Mouse (Mus musculus): ENCODE data around the gene Astn2. TPM values are rescaled to one million over a fixed set of nuclear protein-coding genes. Genes with fewer than 3 reads are reported as not detected.

Gene Astn2
- total RNA-seq (2014; rRNA removed) (47.2 and 51.4 TPM in 2 replicates), polyA plus RNA-seq (2015; fragmentation: Nextera tagmentation; extraction: Ambion mirVana) (3.0 and 3.2 TPM in 2 replicates)

GRCm38 (mm10) chr4:66404201-66404711 lies at the start of gene Astn2:
Gene Astn2 (minus strand): TSS chr4:66404611.
- DNase-seq (ENCODE audit: low spot score), result peak; percentile 65
- under 1% methylated on average over 34 of the region's 56 CpGs for WGBS
- Histone ChIP-seq H3K27ac (peak within 1 kb of the TSS; percentile 79), H3K36me3 (ENCODE audit: insufficient read depth, low read length) (no peaks in the 10 kb centered on the region), H3K4me1 (ENCODE audit: insufficient read depth, low read length) (0 out of 2 replicates have a peak, but pooled peaks cover 3% of the 10 kb centered on the region), H3K4me2 (ENCODE audit: low read depth, low read length) (peak within 1 kb of the TSS; percentile 84), H3K9ac (replicated peaks; ENCODE audit: low read length) (peak within 1 kb of the TSS; percentile 73), H3K27me3 (ENCODE audit: insufficient read depth, low read length) (no peaks in the 10 kb centered on the region), H3K9me3 (ENCODE audit: low read length) (no peaks in the 10 kb centered on the region), H3K4me3 (ENCODE audit: low read length) (peak within 1 kb of the TSS; percentile 89)
- ATAC-seq, result peak; percentile 65
- no peak for TF ChIP-seq CTCF (IDR thresholded peaks at IDR 0.05; ENCODE audit: low read depth)

- Histone ChIP-seq H3K4me1 (ENCODE audit: insufficient read depth, low read length) (no peaks in the 10 kb centered on the region), H3K27me3 (ENCODE audit: insufficient read depth, low read length) (no peaks in the 10 kb centered on the region), H3K4me2 (ENCODE audit: low read depth, low read length) (no peak overlapping the region), H3K9me3 (ENCODE audit: low read length) (no peaks in the 10 kb centered on the region), H3K27ac (no peak overlapping the region), H3K9ac (replicated peaks; ENCODE audit: low read length) (no peak overlapping the region), H3K4me3 (ENCODE audit: low read length) (no peak overlapping the region), H3K36me3 (ENCODE audit: insufficient read depth, low read length) (no peaks in the 10 kb centered on the region)
- ATAC-seq (no peak), DNase-seq (ENCODE audit: low spot score) (peak; percentile 58)
- TF ChIP-seq CTCF (IDR thresholded peaks at IDR 0.05; ENCODE audit: low read depth), result peak; percentile 48
- 34% methylated on average over 3 of the region's 3 CpGs for WGBS
Observed at GRCm38 (mm10) chr4:66450115-66450514, 45.7 kb upstream of the Astn2 start.

GRCm38 (mm10) chr4:66431256-66431655 lies 26.8 kb upstream of the Astn2 start:
- TF ChIP-seq CTCF (IDR thresholded peaks at IDR 0.05; ENCODE audit: low read depth), result no peak
- Histone ChIP-seq H3K9me3 (ENCODE audit: low read length) (no peaks in the 10 kb centered on the region), H3K4me1 (ENCODE audit: insufficient read depth, low read length) (no peaks in the 10 kb centered on the region), H3K4me3 (ENCODE audit: low read length) (no peak overlapping the region), H3K36me3 (ENCODE audit: insufficient read depth, low read length) (no peaks in the 10 kb centered on the region), H3K9ac (replicated peaks; ENCODE audit: low read length) (no peak overlapping the region), H3K27ac (no peak overlapping the region), H3K27me3 (ENCODE audit: insufficient read depth, low read length) (no peaks in the 10 kb centered on the region), H3K4me2 (ENCODE audit: low read depth, low read length) (no peak overlapping the region)
- WGBS, result 51% methylated on average over 1 of the region's 1 CpGs
- ATAC-seq (no peak), DNase-seq (ENCODE audit: low spot score) (no peak)

GRCm38 (mm10) chr4:66425804-66426203 lies 21.4 kb upstream of the Astn2 start:
- Histone ChIP-seq H3K4me2 (ENCODE audit: low read depth, low read length) (no peak overlapping the region), H3K4me1 (ENCODE audit: insufficient read depth, low read length) (no peaks in the 10 kb centered on the region), H3K36me3 (ENCODE audit: insufficient read depth, low read length) (no peaks in the 10 kb centered on the region), H3K9ac (replicated peaks; ENCODE audit: low read length) (no peak overlapping the region), H3K9me3 (ENCODE audit: low read length) (no peaks in the 10 kb centered on the region), H3K27me3 (ENCODE audit: insufficient read depth, low read length) (no peaks in the 10 kb centered on the region), H3K27ac (no peak overlapping the region), H3K4me3 (ENCODE audit: low read length) (no peak overlapping the region)
- WGBS, result 32% methylated on average over 4 of the region's 4 CpGs
- TF ChIP-seq CTCF (IDR thresholded peaks at IDR 0.05; ENCODE audit: low read depth), result no peak
- DNase-seq (ENCODE audit: low spot score) (peak; percentile 84), ATAC-seq (peak; percentile 94)

- DNase-seq (ENCODE audit: low spot score), result no peak
- no peaks in the 10 kb centered on the region for H3K36me3 ChIP-seq (ENCODE audit: insufficient read depth, low read length)
- WGBS, result 72% methylated on average over 8 of the region's 8 CpGs
- no peak overlapping the region for H3K27ac ChIP-seq
- no peak for ATAC-seq
- no peak overlapping the region for H3K4me3 ChIP-seq (ENCODE audit: low read length)
- H3K4me2 ChIP-seq (ENCODE audit: low read depth, low read length), result no peak overlapping the region
- H3K4me1 ChIP-seq (ENCODE audit: insufficient read depth, low read length), result no peaks in the 10 kb centered on the region
- no peak for TF ChIP-seq CTCF (IDR thresholded peaks at IDR 0.05; ENCODE audit: low read depth)
- H3K9ac ChIP-seq (replicated peaks; ENCODE audit: low read length), result no peak overlapping the region
- H3K9me3 ChIP-seq (ENCODE audit: low read length), result no peaks in the 10 kb centered on the region
- H3K27me3 ChIP-seq (ENCODE audit: insufficient read depth, low read length), result no peaks in the 10 kb centered on the region
Observed at GRCm38 (mm10) chr4:66414778-66415177, 10.4 kb upstream of the Astn2 start.

- no peak overlapping the region for H3K9ac ChIP-seq (replicated peaks; ENCODE audit: low read length)
- H3K27me3 ChIP-seq (ENCODE audit: insufficient read depth, low read length), result no peaks in the 10 kb centered on the region
- no peak for TF ChIP-seq CTCF (IDR thresholded peaks at IDR 0.05; ENCODE audit: low read depth)
- DNase-seq (ENCODE audit: low spot score), result peak; percentile 37
- 8% methylated on average over 1 of the region's 1 CpGs for WGBS
- no peaks in the 10 kb centered on the region for H3K9me3 ChIP-seq (ENCODE audit: low read length)
- H3K4me2 ChIP-seq (ENCODE audit: low read depth, low read length), result peak overlapping the region; percentile 84; the same call in 1 of the 2 replicates
- no peak overlapping the region for H3K4me3 ChIP-seq (ENCODE audit: low read length)
- no peak for ATAC-seq
- peak overlapping the region; percentile 79; the same call in 1 of the 2 replicates for H3K27ac ChIP-seq
- no peaks in the 10 kb centered on the region for H3K36me3 ChIP-seq (ENCODE audit: insufficient read depth, low read length)
- 0 out of 2 replicates have a peak, but pooled peaks cover 3% of the 10 kb centered on the region for H3K4me1 ChIP-seq (ENCODE audit: insufficient read depth, low read length)
Observed at GRCm38 (mm10) chr4:66405086-66405485, 675 bp upstream of the Astn2 start.

- peak; percentile 60 for ATAC-seq
- Histone ChIP-seq H3K27ac (peak overlapping the region; percentile 79), H3K4me1 (ENCODE audit: insufficient read depth, low read length) (0 out of 2 replicates have a peak, but pooled peaks cover 3% of the 10 kb centered on the region), H3K36me3 (ENCODE audit: insufficient read depth, low read length) (no peaks in the 10 kb centered on the region), H3K9me3 (ENCODE audit: low read length) (no peaks in the 10 kb centered on the region), H3K4me2 (ENCODE audit: low read depth, low read length) (peak overlapping the region; percentile 84), H3K27me3 (ENCODE audit: insufficient read depth, low read length) (no peaks in the 10 kb centered on the region), H3K4me3 (ENCODE audit: low read length) (peak overlapping the region; percentile 89), H3K9ac (replicated peaks; ENCODE audit: low read length) (peak overlapping the region; percentile 73)
- peak; percentile 45 for DNase-seq (ENCODE audit: low spot score)
- TF ChIP-seq CTCF (IDR thresholded peaks at IDR 0.05; ENCODE audit: low read depth), result no peak
- 2% methylated on average over 45 of the region's 51 CpGs for WGBS
Observed at GRCm38 (mm10) chr4:66403708-66404200, 657 bp downstream of the Astn2 start.

All from hindbrain, postnatal 0 days (tissue).